Mouse (Mus musculus) right cerebral cortex, postnatal 14 days (tissue): ENCODE results near the gene Tctex1d2.
A peak's percentile ranks its signal among the peaks of the same experiment; 100 is the strongest.

Experiments
- DNase-seq: peaks from one replicate; pipeline ENCODE4 v3.0.0; 2022

Tctex1d2 gene

GRCm38 (mm10) chr16:32419517-32420483, at the start of gene Tctex1d2:
TSS of gene Tctex1d2 (plus strand) at chr16:32419702.
- DNase-seq: peak; percentile 94

GRCm38 (mm10) chr16:32371351-32371750, 48.2 kb upstream of the Tctex1d2 start:
- DNase-seq: peak; percentile 33

GRCm38 (mm10) chr16:32379575-32379974, 39.9 kb upstream of the Tctex1d2 start:
- no peak for DNase-seq

GRCm38 (mm10) chr16:32382901-32383300, 36.6 kb upstream of the Tctex1d2 start:
- DNase-seq: no peak

DNA sequence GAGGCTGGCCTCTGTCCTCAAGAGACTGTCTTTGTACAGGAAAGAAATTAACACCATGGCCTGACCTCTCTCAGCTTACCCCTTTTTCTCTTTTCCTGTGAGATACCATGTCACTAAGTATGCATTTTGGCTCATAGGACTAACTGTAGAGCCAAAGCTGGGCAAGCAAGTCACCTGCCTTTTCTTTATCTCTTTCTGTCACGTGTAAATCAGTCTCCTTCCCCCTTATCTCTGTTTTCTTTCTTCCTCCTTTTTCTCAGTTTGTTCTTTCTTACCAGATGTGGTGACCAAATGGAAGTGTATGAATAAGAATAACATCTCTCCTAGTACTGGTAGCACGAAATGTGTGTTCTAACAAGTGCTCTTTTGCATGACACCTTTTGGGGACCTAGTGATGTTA, 34.6 kb upstream of the Tctex1d2 start:
- DNase-seq: no peak

DNA sequence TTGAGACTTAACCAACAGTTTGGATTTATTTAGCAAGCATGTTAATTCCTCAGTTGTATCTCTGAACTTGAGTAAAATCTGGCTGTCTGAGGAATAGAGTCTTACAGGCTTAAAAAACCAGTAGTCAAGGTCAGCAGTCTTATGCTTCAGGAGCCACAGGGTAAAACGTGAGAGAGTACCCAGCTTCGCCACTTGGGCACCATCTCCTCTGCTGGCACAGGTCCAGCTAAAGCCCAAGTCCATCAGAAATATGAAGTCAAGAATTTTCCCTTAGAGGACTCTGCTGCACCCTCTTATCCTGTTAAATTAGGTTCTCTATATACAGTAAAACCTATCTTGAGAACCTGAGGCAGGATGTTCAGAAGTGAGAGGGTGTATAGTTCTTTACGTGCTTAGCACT, 32.7 kb upstream of the Tctex1d2 start:
- DNase-seq: no peak

GRCm38 (mm10) chr16:32389049-32389448, 30.5 kb upstream of the Tctex1d2 start:
- no peak for DNase-seq

GRCm38 (mm10) chr16:32389841-32390240, 29.7 kb upstream of the Tctex1d2 start:
- DNase-seq: no peak

- DNase-seq: no peak
Measured at GRCm38 (mm10) chr16:32390882-32391281, 28.6 kb upstream of the Tctex1d2 start.

DNA sequence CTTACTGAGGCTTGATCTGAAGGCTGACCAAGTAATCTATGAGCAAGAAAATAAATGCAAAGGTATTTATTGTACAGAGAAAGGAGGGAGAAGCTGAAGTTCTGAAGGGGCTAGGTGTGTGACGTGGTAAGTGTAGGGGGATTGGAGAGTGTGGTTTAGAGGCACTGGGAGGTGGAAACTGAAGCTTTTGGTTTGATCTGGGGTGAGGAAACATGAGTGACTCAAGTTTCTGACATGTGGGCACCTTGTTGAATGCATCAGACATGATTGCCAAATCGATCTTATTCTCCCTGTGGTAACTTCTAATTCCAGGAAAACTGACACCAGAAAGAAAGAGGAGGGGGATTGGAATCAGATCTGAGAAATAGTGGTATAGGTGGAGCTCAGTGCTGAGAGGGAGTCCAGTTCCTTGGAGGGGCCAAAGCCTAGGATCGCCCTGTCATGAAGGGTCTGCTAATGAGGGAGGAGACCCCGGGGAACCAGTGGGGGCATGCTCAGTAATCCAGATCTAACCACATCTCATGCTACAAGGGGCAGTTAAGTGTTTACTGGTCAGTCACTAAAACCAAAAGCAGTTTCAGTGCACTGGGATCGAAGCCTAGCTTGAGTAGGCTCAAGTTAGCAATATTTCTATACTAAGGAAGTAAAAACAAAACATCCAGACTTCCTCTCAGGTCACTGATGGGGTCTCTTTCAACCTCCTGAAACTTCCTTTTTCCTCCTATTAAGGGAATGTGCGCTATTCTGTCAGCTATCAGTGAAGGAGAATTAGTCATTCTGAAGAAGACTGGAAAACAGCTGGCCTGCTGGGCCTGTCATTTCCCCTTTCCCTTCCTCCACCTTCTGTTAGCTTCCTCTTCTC, 23.6 kb upstream of the Tctex1d2 start:
- DNase-seq: no peak

DNA sequence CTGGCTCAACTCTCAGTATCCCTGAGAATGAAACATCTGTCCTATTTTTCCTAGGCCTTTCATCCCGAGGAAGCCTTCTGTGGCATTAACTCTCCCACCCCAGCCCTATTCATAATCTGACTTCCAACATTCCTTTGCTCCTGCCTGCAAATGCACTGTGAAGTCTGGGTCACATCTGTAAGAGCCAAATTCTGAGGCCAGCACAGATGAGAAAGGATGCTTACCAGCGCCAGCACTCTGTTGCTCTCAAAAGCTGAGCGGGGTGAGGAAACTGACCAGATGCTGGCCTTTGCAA, 23.0 kb upstream of the Tctex1d2 start:
- no peak for DNase-seq

- DNase-seq: no peak
Measured at GRCm38 (mm10) chr16:32398206-32398605, 21.3 kb upstream of the Tctex1d2 start.

- DNase-seq: no peak
Measured at GRCm38 (mm10) chr16:32400267-32400666, 19.2 kb upstream of the Tctex1d2 start, which contains the start of gene Tm4sf19. TSS of gene Tm4sf19 (plus strand) at chr16:32400506.

DNA sequence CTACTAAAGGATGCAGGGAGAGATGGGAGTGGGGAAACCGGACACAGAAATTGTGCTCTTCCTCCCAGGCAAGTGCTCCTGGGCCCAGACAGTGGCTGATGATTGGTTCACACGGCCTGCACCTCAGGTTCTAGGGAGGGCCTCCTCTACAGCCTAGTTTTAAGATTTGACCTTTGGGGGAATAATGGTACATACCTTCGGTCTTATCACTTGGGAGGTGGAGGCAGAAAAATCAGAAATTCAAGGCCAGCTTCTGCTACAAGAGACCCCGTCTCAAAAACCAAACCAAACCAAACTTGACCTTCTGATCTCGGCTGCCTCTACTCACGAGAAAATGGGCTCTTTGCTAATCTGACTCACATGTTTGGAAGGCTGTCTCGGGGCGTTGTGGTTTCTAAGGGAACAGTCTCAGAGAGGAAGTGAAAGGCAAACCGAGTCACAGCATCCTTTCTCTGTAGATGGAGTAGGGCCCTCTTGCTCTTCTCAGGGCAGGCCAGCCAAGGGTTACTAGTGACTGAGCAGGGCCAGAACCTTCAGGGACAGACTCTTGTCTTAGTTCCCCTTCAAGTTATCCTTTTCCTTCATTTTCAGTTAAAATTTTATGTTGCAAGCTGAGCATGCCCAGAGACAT, 18.1 kb upstream of the Tctex1d2 start:
- no peak for DNase-seq

- DNase-seq: no peak
Measured at GRCm38 (mm10) chr16:32402818-32403217, 16.7 kb upstream of the Tctex1d2 start.

DNA sequence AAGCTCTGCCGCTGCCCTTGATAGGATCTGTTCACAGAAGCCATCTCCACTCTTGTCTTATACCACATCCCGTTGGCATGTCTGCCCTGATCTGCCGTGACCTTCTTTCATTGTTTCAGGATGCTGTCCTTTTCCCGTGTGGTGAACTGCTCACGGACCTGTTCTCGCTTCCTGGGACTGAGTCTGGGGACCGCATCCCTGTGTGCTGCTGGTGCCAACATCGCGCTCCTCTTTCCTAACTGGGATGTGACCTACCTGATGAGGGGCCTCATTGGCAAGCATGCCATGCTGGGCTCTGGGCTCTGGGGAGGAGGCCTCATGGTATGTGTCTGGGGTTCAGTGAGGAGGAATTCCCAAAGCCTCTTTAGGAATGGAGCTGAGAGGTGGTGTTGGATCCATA, 13.8 kb upstream of the Tctex1d2 start:
- DNase-seq: no peak

DNA sequence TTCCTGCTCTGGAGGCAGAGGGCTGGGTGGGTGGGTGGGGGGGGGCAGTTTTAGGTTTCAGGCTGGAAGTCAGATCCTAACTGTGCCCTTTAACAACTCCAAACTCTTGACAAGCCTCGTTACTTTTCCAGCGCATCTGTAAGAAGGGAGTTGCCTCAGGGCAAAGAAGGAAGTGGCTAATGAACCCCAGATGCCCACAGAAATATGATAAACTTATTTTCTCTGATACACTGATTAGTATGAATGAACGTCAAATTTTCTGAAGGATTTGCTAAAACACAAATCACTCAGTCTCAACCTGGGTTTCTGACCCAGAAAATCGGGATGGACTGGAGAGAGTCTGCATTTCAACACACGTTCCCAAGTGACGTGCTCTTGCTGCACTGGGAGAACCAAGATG, 12.8 kb upstream of the Tctex1d2 start:
- no peak for DNase-seq

DNA sequence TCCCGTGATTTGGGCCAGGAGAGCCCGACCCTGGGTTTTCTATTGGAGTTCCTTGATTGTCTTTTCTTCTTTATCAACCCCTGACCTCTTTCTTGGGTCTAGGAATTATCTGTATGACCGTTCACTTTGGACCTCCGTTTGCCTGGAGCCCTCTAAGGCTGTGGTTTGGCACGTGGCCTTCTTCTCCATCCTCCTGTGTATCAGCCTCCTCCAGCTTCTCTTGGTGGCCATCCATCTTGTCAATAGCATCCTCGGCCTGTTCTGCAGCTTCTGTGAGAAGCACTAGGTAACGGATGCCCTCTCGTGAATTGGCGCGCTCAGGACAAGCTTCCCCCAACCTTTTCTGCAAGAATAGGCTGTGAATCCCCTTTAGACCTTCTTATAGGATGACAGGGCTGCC, 11.8 kb upstream of the Tctex1d2 start:
- DNase-seq: no peak

DNA sequence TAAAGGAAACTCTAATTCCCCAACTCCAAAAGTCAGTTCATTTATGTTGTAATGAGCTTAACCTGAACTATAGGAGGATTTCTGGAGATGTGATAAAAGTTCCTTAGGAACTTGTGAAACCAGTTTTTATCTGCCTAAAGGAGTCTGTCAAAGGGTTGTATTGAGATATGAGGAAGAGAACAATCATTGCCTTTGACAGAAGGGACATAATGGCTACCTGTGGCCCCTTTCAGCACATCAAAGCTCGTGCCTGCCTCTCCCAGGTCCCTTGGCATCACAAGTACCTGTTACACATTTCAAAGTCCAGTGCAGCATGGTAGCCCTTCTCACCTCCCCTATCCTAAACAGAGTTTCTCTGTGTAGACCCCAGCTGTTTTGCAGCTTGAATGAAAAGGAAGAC, 2.0 kb upstream of the Tctex1d2 start:
- no peak for DNase-seq

DNA sequence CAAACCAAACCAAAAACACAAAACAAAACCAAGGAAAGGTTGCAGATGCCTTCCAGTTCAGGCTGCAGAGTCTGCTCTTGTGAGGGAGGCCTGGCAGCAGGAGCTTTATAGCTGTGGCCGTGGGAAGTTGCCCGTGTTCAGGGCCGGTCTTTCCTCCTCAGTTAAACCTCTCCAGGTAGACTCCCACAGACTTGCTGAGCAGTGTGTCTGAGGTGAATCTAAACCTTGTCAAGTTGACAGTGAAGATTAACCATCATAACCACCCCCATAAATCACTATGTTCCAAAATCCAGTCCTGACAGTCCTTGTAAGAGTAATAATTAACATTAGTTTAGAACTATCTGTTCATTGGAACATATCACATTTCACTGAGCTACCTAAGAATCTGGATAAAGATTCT, 8.0 kb downstream of the Tctex1d2 start:
- DNase-seq: no peak

DNA sequence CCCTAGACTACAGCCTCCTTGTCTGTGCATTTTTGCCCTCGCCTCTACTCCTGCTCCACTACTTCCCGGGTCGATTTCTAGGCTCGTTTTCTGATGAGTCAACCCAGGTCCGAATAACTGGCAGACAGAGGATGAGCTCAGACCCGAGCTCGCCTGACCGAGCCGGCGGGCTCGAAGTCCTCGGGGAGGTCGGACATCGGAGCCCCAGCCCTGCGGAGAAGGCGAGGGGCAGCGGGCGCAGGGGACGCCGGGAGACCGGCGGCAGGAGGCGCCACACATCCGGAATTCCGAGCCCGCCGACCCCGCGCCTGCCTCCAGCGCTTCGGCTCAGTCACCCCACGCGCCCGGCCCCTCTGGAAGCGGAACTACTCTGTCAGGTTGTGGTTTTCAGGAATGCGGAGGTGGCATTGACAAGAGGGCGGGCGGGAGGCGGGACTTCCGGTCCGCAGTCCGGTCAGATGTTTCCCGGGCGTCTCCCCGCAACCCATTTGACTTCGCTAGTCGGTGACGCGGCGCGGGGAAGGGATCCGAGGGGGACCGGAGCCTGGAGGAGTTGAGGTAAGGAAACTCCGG, 11.1 kb downstream of the Tctex1d2 start, which contains the start of gene Pcyt1a:
Gene Pcyt1a, plus strand, starts transcription at position 448 of the 573 bp plus-strand sequence.
- DNase-seq: peak; percentile 89

GRCm38 (mm10) chr16:32431047-32431591, 11.6 kb downstream of the Tctex1d2 start:
- DNase-seq: no peak

DNA sequence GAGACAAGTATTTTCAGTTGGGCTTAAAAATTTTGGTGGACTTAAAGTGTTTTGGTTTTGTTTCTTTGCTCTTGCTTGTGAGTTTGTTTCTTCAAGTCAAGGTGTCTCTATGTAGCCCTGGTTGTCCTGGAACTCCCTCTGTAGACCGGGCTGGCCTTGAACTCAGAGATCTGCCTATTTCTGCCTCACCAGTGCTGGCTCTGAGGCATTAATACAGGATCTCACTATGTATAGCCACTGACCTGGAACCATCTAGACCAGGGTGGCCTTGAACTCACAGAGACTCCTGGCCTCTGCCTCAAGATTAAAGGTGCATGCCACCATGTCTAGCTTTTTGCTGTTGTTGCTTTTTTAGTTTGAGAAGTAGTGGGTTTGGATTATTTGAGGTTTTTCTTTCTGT, 12.4 kb downstream of the Tctex1d2 start:
- DNase-seq: no peak
